Comparison of ENCODE assay signal across 9 mouse cellular contexts in the genomic region with DNA sequence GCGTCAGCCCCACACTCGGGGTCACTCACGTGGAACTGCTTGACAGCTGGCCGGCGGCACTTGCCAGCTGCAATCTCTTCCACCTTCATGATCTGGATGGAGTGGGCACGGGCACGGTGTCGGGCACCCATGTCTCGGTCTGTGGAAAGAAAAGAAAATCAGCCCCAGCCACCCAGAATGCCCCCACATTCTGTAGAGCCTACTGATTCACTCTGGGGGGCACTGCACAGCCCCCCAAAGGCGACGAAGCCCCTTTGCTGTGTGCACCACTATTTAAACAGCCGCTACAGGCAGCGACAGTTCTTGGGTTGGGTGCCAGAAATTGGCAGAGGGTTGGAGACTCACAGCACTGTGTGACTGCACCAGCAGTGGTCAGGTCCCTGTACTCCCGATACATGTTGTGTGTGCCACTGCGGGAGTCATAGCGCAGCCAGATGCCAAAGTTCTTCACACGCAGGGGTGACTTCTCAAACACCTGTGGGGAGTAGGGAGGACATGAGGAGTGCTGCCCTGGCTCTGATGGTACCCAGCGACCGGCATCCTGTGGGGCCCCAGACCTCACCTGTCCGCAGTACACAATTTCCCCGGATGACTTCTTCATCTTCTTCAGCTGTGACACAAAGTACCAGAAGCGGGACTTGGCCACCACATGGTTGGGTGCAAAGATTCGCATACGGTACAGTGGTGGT. TPM values are rescaled to one million over a fixed set of nuclear protein-coding genes. Genes with fewer than 3 reads are reported as not detected.
A peak's percentile ranks its signal among the peaks of the same experiment; 100 is the strongest.
DNase-seq lines count a peak whose midpoint lies in the region; ATAC-seq and TF ChIP-seq lines count a peak whose summit lies in the region.
"Not testable (repeated sequence)": the region's sequence is repeated elsewhere in the genome, so short reads cannot be mapped to it uniquely, and the experiment has no call there.
"Had no signal": no experiment of that assay in that cellular context is flagged by ENCODE, and none has a peak within 500 bp of the region (broad histone marks: within the 10 kb centered on the region; RNA-seq: fewer than 3 reads in every experiment).

No protein-coding gene starts in this region.

- TF ChIP-seq EP300 in ES-Bruce4 (IDR thresholded peaks at IDR 0.05; ENCODE audit: insufficient read depth, low read depth, low read length); liver, embryonic 14.5 days (IDR thresholded peaks at IDR 0.05; ENCODE audit: low read depth): not testable (repeated sequence)

- peak overlapping the region; percentile 93 for H3K9ac ChIP-seq in ES-Bruce4 (ENCODE audit: low read depth, poor library complexity, severe bottlenecking)
- H3K9ac ChIP-seq in embryonic facial prominence, embryonic 14.5 days (ENCODE audit: low read depth, low read length): peak overlapping the region; percentile 92
- H3K9ac ChIP-seq in hindbrain, embryonic 12.5 days: not testable (repeated sequence)
- H3K9ac ChIP-seq in kidney, embryonic 16.5 days (replicated peaks; ENCODE audit: low read length): peak overlapping the region; percentile 82
- peak overlapping the region; percentile 91 for H3K9ac ChIP-seq in liver, embryonic 14.5 days (replicated peaks)
- H3K9ac ChIP-seq in midbrain, embryonic 12.5 days (replicated peaks): peak overlapping the region; percentile 88

- intact Hi-C loops in gastrocnemius, adult 2 months (cut with DNase I): not testable (repeated sequence)

- not testable (repeated sequence) for TF ChIP-seq CTCF in ES-Bruce4 (IDR thresholded peaks at IDR 0.05; ENCODE audit: low read depth, low read length); gastrocnemius, adult 2 months (IDR thresholded peaks at IDR 0.05); liver, embryonic 14.5 days (IDR thresholded peaks at IDR 0.05; ENCODE audit: low read depth); olfactory bulb, adult 2 months (IDR thresholded peaks at IDR 0.05; ENCODE audit: insufficient read depth, low read depth, low read length)

- H3K9me3 ChIP-seq in ES-Bruce4 (replicated peaks; ENCODE audit: control insufficient read depth, insufficient read depth, low read length, poor library complexity, severe bottlenecking); embryonic facial prominence, embryonic 14.5 days (ENCODE audit: control insufficient read depth, low read length); hindbrain, embryonic 12.5 days (replicated peaks); kidney, embryonic 16.5 days (ENCODE audit: low read length); liver, embryonic 14.5 days (ENCODE audit: control insufficient read depth, low read length); midbrain, embryonic 12.5 days: not testable (repeated sequence)

- H3K4me2 ChIP-seq in embryonic facial prominence, embryonic 14.5 days (ENCODE audit: low read depth, low read length): peak overlapping the region; percentile 92
- peak overlapping the region; percentile 93 for H3K4me2 ChIP-seq in hindbrain, embryonic 12.5 days (replicated peaks)
- peak overlapping the region; percentile 97 for H3K4me2 ChIP-seq in kidney, embryonic 16.5 days (replicated peaks; ENCODE audit: low read depth, low read length)
- H3K4me2 ChIP-seq in liver, embryonic 14.5 days (ENCODE audit: low read depth): peak overlapping the region; percentile 96
- H3K4me2 ChIP-seq in midbrain, embryonic 12.5 days (replicated peaks): peak overlapping the region; percentile 95

- H3K4me1 ChIP-seq in ES-Bruce4 (ENCODE audit: control insufficient read depth, insufficient read depth, low read length); embryonic facial prominence, embryonic 14.5 days (ENCODE audit: control insufficient read depth, insufficient read depth, low read length); liver, embryonic 14.5 days (replicated peaks; ENCODE audit: control insufficient read depth in 2 of 2, insufficient read depth in 2 of 2, low read length in 1 of 2): not testable (repeated sequence)
- peaks cover 31% of the 10 kb centered on the region for H3K4me1 ChIP-seq in hindbrain, embryonic 12.5 days
- H3K4me1 ChIP-seq in kidney, embryonic 16.5 days (ENCODE audit: insufficient read depth, low read length): peaks cover 36% of the 10 kb centered on the region
- H3K4me1 ChIP-seq in midbrain, embryonic 12.5 days: peaks cover 26% of the 10 kb centered on the region
- H3K4me1 ChIP-seq in olfactory bulb, adult 2 months (ENCODE audit: control insufficient read depth, insufficient read depth, low read length): peaks cover 12% of the 10 kb centered on the region

- ATAC-seq in embryonic facial prominence, embryonic 14.5 days (ENCODE audit: low read depth); hindbrain, embryonic 12.5 days (ENCODE audit: low FRiP score); kidney, embryonic 16.5 days (ENCODE audit: low FRiP score, low TSS enrichment); liver, embryonic 14.5 days (ENCODE audit: insufficient read depth); midbrain, embryonic 12.5 days (ENCODE audit: low FRiP score, low read depth): not testable (repeated sequence)

- peak overlapping the region; percentile 47 for H3K27ac ChIP-seq in ES-Bruce4 (ENCODE audit: insufficient read depth, low read length)
- not testable (repeated sequence) for H3K27ac ChIP-seq in embryonic facial prominence, embryonic 14.5 days (replicated peaks; ENCODE audit: low read depth, low read length); gastrocnemius, adult 2 months; hindbrain, embryonic 12.5 days; kidney, embryonic 16.5 days (ENCODE audit: low read length); liver, embryonic 14.5 days; midbrain, embryonic 12.5 days (replicated peaks); olfactory bulb, adult 2 months (ENCODE audit: insufficient read depth, low read depth, low read length)

- not testable (repeated sequence) for H3K27me3 ChIP-seq in ES-Bruce4 (ENCODE audit: control insufficient read depth, insufficient read depth, low read length, poor library complexity, severe bottlenecking)
- H3K27me3 ChIP-seq in embryonic facial prominence, embryonic 14.5 days (replicated peaks; ENCODE audit: control insufficient read depth, insufficient read depth, low read length): peaks cover 36% of the 10 kb centered on the region
- peaks cover 49% of the 10 kb centered on the region for H3K27me3 ChIP-seq in hindbrain, embryonic 12.5 days
- H3K27me3 ChIP-seq in kidney, embryonic 16.5 days (ENCODE audit: insufficient read depth, low read length): peaks cover 28% of the 10 kb centered on the region
- peaks cover 28% of the 10 kb centered on the region for H3K27me3 ChIP-seq in liver, embryonic 14.5 days (ENCODE audit: control insufficient read depth, insufficient read depth, low read length)
- peaks cover 45% of the 10 kb centered on the region for H3K27me3 ChIP-seq in midbrain, embryonic 12.5 days

- 88% methylated on average over 17 of the region's 24 CpGs for WGBS in embryonic facial prominence, embryonic 14.5 days
- 82% methylated on average over 24 of the region's 24 CpGs for WGBS in hindbrain, embryonic 12.5 days
- WGBS in kidney, embryonic 16.5 days: 67% methylated on average over 23 of the region's 24 CpGs
- 73% methylated on average over 24 of the region's 24 CpGs for WGBS in liver, embryonic 14.5 days (ENCODE audit: insufficient replicate concordance)
- WGBS in midbrain, embryonic 12.5 days: 81% methylated on average over 24 of the region's 24 CpGs
- 74% methylated on average over 24 of the region's 24 CpGs for WGBS in olfactory bulb, adult 2 months

- H3K4me3 ChIP-seq in ES-Bruce4 (ENCODE audit: low read depth, low read length): peak overlapping the region; percentile 96
- peak overlapping the region; percentile 68 for H3K4me3 ChIP-seq in embryonic facial prominence, embryonic 14.5 days (ENCODE audit: low read depth, low read length)
- peak overlapping the region; percentile 90 for H3K4me3 ChIP-seq in gastrocnemius, adult 2 months
- H3K4me3 ChIP-seq in hindbrain, embryonic 12.5 days: peak overlapping the region; percentile 85; the same call in 1 of the 2 replicates
- H3K4me3 ChIP-seq in kidney, embryonic 16.5 days (ENCODE audit: low read length): peak overlapping the region; percentile 95
- H3K4me3 ChIP-seq in liver, embryonic 14.5 days (ENCODE audit: insufficient read depth in 1 of 2, low read depth in 2 of 2, low read length in 2 of 2): peak overlapping the region; percentile 86 to 91
- H3K4me3 ChIP-seq in midbrain, embryonic 12.5 days: peak overlapping the region; percentile 88
- peak overlapping the region; percentile 85; the same call in 1 of the 2 replicates for H3K4me3 ChIP-seq in olfactory bulb, adult 2 months (ENCODE audit: insufficient read depth, low read depth, low read length)

- not testable (repeated sequence) for DNase-seq in embryonic facial prominence, embryonic 14.5 days (ENCODE audit: low spot score); gastrocnemius, adult 2 months; liver, embryonic 14.5 days (ENCODE audit: low read depth in 3 of 3, low spot score in 3 of 3)

- peaks cover 31% of the 10 kb centered on the region for H3K36me3 ChIP-seq in ES-Bruce4 (ENCODE audit: control insufficient read depth, insufficient read depth, low read length, poor library complexity, severe bottlenecking)
- peaks cover 35% of the 10 kb centered on the region for H3K36me3 ChIP-seq in embryonic facial prominence, embryonic 14.5 days (ENCODE audit: control insufficient read depth, insufficient read depth, low read length)
- peaks cover 29% of the 10 kb centered on the region for H3K36me3 ChIP-seq in hindbrain, embryonic 12.5 days
- H3K36me3 ChIP-seq in kidney, embryonic 16.5 days (ENCODE audit: insufficient read depth, low read length): peaks cover 22% of the 10 kb centered on the region
- peaks cover 27% of the 10 kb centered on the region for H3K36me3 ChIP-seq in liver, embryonic 14.5 days (replicated peaks; ENCODE audit: control insufficient read depth, insufficient read depth, low read depth)
- H3K36me3 ChIP-seq in midbrain, embryonic 12.5 days: peaks cover 27% of the 10 kb centered on the region

- not testable (repeated sequence) for TF ChIP-seq POLR2A in ES-Bruce4 (IDR thresholded peaks at IDR 0.05; ENCODE audit: insufficient read depth, low read length); olfactory bulb, adult 2 months (IDR thresholded peaks at IDR 0.05; ENCODE audit: insufficient read depth, low read depth, low read length)

RNA-seq across cellular contexts. Expression of gene Rpl18a, which starts 1.5 kb away (rescaled TPM):
- 2,473 and 2,707 TPM in 2 replicates for polyA plus RNA-seq in ES-Bruce4 (2011; ENCODE audit: insufficient read depth, insufficient read length, low read depth, missing spikeins)
- polyA plus RNA-seq in embryonic facial prominence, embryonic 14.5 days (2014; fragmentation: Nextera tagmentation; extraction: Ambion mirVana): 5,430 and 5,481 TPM in 2 replicates
- total RNA-seq in gastrocnemius, adult 2 months (2021): 1,000 to 10,000 TPM in 1 of 2 experiments, 100 to 1,000 TPM in 1; 932 to 1,039 TPM
- 2,266 and 2,767 TPM in 2 replicates for polyA plus RNA-seq in hindbrain, embryonic 12.5 days (2016; fragmentation: Nextera tagmentation; extraction: Ambion mirVana)
- polyA plus RNA-seq in kidney, embryonic 16.5 days (2015; fragmentation: Nextera tagmentation; extraction: Ambion mirVana): 4,081 and 4,203 TPM in 2 replicates
- polyA plus RNA-seq in liver, embryonic 14.5 days (2012; rRNA removed): 2,449 and 2,899 TPM in 2 replicates
- polyA plus RNA-seq in liver, embryonic 14.5 days (2014; fragmentation: Nextera tagmentation; extraction: Ambion mirVana): 3,155 and 3,211 TPM in 2 replicates
- polyA plus RNA-seq in midbrain, embryonic 12.5 days (2016; fragmentation: Nextera tagmentation; extraction: Ambion mirVana): 2,550 and 2,750 TPM in 2 replicates
- 776 and 1,161 TPM in 2 replicates for polyA plus RNA-seq in olfactory bulb, adult 2 months (2012; ENCODE audit: insufficient read depth, insufficient read length, low replicate concordance, missing spikeins)

RNA-seq across cellular contexts. Expression of gene Slc5a5, which starts 3.2 kb away (rescaled TPM):
- polyA plus RNA-seq in ES-Bruce4 (2011; ENCODE audit: insufficient read depth, insufficient read length, low read depth, missing spikeins): 13.3 TPM in 2 replicates
- polyA plus RNA-seq in embryonic facial prominence, embryonic 14.5 days (2014; fragmentation: Nextera tagmentation; extraction: Ambion mirVana): 0.42 and 0.58 TPM in 2 replicates
- total RNA-seq in gastrocnemius, adult 2 months (2021): not detected
- 0.25 and 0.68 TPM in 2 replicates for polyA plus RNA-seq in hindbrain, embryonic 12.5 days (2016; fragmentation: Nextera tagmentation; extraction: Ambion mirVana)
- polyA plus RNA-seq in kidney, embryonic 16.5 days (2015; fragmentation: Nextera tagmentation; extraction: Ambion mirVana): 0.22 and 0.28 TPM in 2 replicates
- 0.06 and 0.10 TPM in 2 replicates for polyA plus RNA-seq in liver, embryonic 14.5 days (2012; rRNA removed)
- polyA plus RNA-seq in liver, embryonic 14.5 days (2014; fragmentation: Nextera tagmentation; extraction: Ambion mirVana): 0.03 and 0.05 TPM in 2 replicates
- polyA plus RNA-seq in midbrain, embryonic 12.5 days (2016; fragmentation: Nextera tagmentation; extraction: Ambion mirVana): 0.55 and 0.69 TPM in 2 replicates
- not detected in 2 replicates for polyA plus RNA-seq in olfactory bulb, adult 2 months (2012; ENCODE audit: insufficient read depth, insufficient read length, low replicate concordance, missing spikeins)
- total RNA-seq: adrenal gland, adult 18-20 months had no signal

RNA-seq across cellular contexts. Expression of gene Map1s, which starts 10.0 kb away (rescaled TPM):
- polyA plus RNA-seq in ES-Bruce4 (2011; ENCODE audit: insufficient read depth, insufficient read length, low read depth, missing spikeins): 32.8 and 37.3 TPM in 2 replicates
- polyA plus RNA-seq in embryonic facial prominence, embryonic 14.5 days (2014; fragmentation: Nextera tagmentation; extraction: Ambion mirVana): 41.3 and 49.7 TPM in 2 replicates
- total RNA-seq in gastrocnemius, adult 2 months (2021): 10 to 100 TPM; 10.6 to 11.2 TPM
- polyA plus RNA-seq in hindbrain, embryonic 12.5 days (2016; fragmentation: Nextera tagmentation; extraction: Ambion mirVana): 60.5 and 60.8 TPM in 2 replicates
- 56.9 and 63.1 TPM in 2 replicates for polyA plus RNA-seq in kidney, embryonic 16.5 days (2015; fragmentation: Nextera tagmentation; extraction: Ambion mirVana)
- polyA plus RNA-seq in liver, embryonic 14.5 days (2012; rRNA removed): 11.5 and 15.4 TPM in 2 replicates
- polyA plus RNA-seq in liver, embryonic 14.5 days (2014; fragmentation: Nextera tagmentation; extraction: Ambion mirVana): 9.3 and 11.8 TPM in 2 replicates
- 58.4 and 61.0 TPM in 2 replicates for polyA plus RNA-seq in midbrain, embryonic 12.5 days (2016; fragmentation: Nextera tagmentation; extraction: Ambion mirVana)
- not detected in 2 replicates for polyA plus RNA-seq in olfactory bulb, adult 2 months (2012; ENCODE audit: insufficient read depth, insufficient read length, low replicate concordance, missing spikeins)

RNA-seq across cellular contexts. Expression of gene Ccdc124, which starts 22.0 kb away (rescaled TPM):
- polyA plus RNA-seq in ES-Bruce4 (2011; ENCODE audit: insufficient read depth, insufficient read length, low read depth, missing spikeins): 62.8 and 67.2 TPM in 2 replicates
- 87.1 and 91.3 TPM in 2 replicates for polyA plus RNA-seq in embryonic facial prominence, embryonic 14.5 days (2014; fragmentation: Nextera tagmentation; extraction: Ambion mirVana)
- total RNA-seq in gastrocnemius, adult 2 months (2021): 10 to 100 TPM; 65.6 to 73.1 TPM
- 131 and 139 TPM in 2 replicates for polyA plus RNA-seq in hindbrain, embryonic 12.5 days (2016; fragmentation: Nextera tagmentation; extraction: Ambion mirVana)
- 114 and 119 TPM in 2 replicates for polyA plus RNA-seq in kidney, embryonic 16.5 days (2015; fragmentation: Nextera tagmentation; extraction: Ambion mirVana)
- 20.4 and 34.3 TPM in 2 replicates for polyA plus RNA-seq in liver, embryonic 14.5 days (2012; rRNA removed)
- polyA plus RNA-seq in liver, embryonic 14.5 days (2014; fragmentation: Nextera tagmentation; extraction: Ambion mirVana): 54.1 and 56.3 TPM in 2 replicates
- 145 and 152 TPM in 2 replicates for polyA plus RNA-seq in midbrain, embryonic 12.5 days (2016; fragmentation: Nextera tagmentation; extraction: Ambion mirVana)
- not detected in 2 replicates for polyA plus RNA-seq in olfactory bulb, adult 2 months (2012; ENCODE audit: insufficient read depth, insufficient read length, low replicate concordance, missing spikeins)

RNA-seq across cellular contexts. Expression of gene Kcnn1, which starts 32.7 kb away (rescaled TPM):
- 3.2 and 3.5 TPM in 2 replicates for polyA plus RNA-seq in ES-Bruce4 (2011; ENCODE audit: insufficient read depth, insufficient read length, low read depth, missing spikeins)
- 2.9 and 3.4 TPM in 2 replicates for polyA plus RNA-seq in embryonic facial prominence, embryonic 14.5 days (2014; fragmentation: Nextera tagmentation; extraction: Ambion mirVana)
- total RNA-seq in gastrocnemius, adult 2 months (2021): 10 to 100 TPM; 18.1 to 21.5 TPM
- polyA plus RNA-seq in hindbrain, embryonic 12.5 days (2016; fragmentation: Nextera tagmentation; extraction: Ambion mirVana): 22.1 and 23.8 TPM in 2 replicates
- polyA plus RNA-seq in kidney, embryonic 16.5 days (2015; fragmentation: Nextera tagmentation; extraction: Ambion mirVana): 2.9 and 4.9 TPM in 2 replicates
- polyA plus RNA-seq in liver, embryonic 14.5 days (2012; rRNA removed): 0.27 and 0.34 TPM in 2 replicates
- polyA plus RNA-seq in liver, embryonic 14.5 days (2014; fragmentation: Nextera tagmentation; extraction: Ambion mirVana): 0.08 and 0.17 TPM in 2 replicates
- polyA plus RNA-seq in midbrain, embryonic 12.5 days (2016; fragmentation: Nextera tagmentation; extraction: Ambion mirVana): 27.4 TPM in 2 replicates
- polyA plus RNA-seq in olfactory bulb, adult 2 months (2012; ENCODE audit: insufficient read depth, insufficient read length, low replicate concordance, missing spikeins): not detected in 2 replicates
